ENCODE assay signal across 8 mouse cellular contexts in genomic region chr17:70751161-70751651, GRCm38 (mm10).
DNase-seq lines count a peak whose midpoint lies in the region; ATAC-seq and TF ChIP-seq lines count a peak whose summit lies in the region.

No protein-coding gene starts in this region.

- WGBS in embryonic facial prominence, embryonic 10.5 days = 3% methylated on average over 19 of the region's 19 CpGs
- 3% methylated on average over 19 of the region's 19 CpGs for WGBS in limb, embryonic 12.5 days
- WGBS in midbrain, postnatal 0 days = 13% methylated on average over 19 of the region's 19 CpGs

- peak overlapping the region; percentile 56 for H3K4me2 ChIP-seq in limb, embryonic 12.5 days
- peak overlapping the region; percentile 34 for H3K4me2 ChIP-seq in midbrain, postnatal 0 days (ENCODE audit: low read depth, low read length, poor library complexity, severe bottlenecking)

- peak overlapping the region; percentile 85 for H3K27ac ChIP-seq in embryonic facial prominence, embryonic 10.5 days (replicated peaks)
- peak overlapping the region; percentile 69 for H3K27ac ChIP-seq in limb, embryonic 12.5 days
- H3K27ac ChIP-seq in midbrain, postnatal 0 days (ENCODE audit: low read depth, low read length) = no peak overlapping the region

- DNase-seq in CD4-positive, CD25-positive, alpha-beta regulatory T cell, adult 2 months (ENCODE audit: low read depth, low spot score) = peak; percentile 37
- DNase-seq in embryonic facial prominence, embryonic 10.5 days (ENCODE audit: low spot score) = peak; percentile 70
- peak; percentile 63 for DNase-seq in heart, postnatal 4 days
- no peak for DNase-seq in midbrain, postnatal 0 days (ENCODE audit: low spot score)
- no peak for DNase-seq in layer of hippocampus, adult 18-20 months (ENCODE audit: low spot score in 2 of 2)
- DNase-seq in c-Kit-positive CD71-positive TER-119-positive erythroid progenitor cells, embryonic 14.5 days (ENCODE audit: low spot score) = no peak

- no peaks in the 10 kb centered on the region for H3K36me3 ChIP-seq in embryonic facial prominence, embryonic 10.5 days (replicated peaks)
- no peaks in the 10 kb centered on the region for H3K36me3 ChIP-seq in limb, embryonic 12.5 days
- H3K36me3 ChIP-seq in midbrain, postnatal 0 days (ENCODE audit: insufficient read depth, low read length) = no peaks in the 10 kb centered on the region

- peak overlapping the region; percentile 57 for H3K4me3 ChIP-seq in embryonic facial prominence, embryonic 10.5 days
- peak overlapping the region; percentile 39 for H3K4me3 ChIP-seq in limb, embryonic 12.5 days (replicated peaks)
- peak overlapping the region; percentile 13; the same call in 1 of the 2 replicates for H3K4me3 ChIP-seq in midbrain, postnatal 0 days (ENCODE audit: low read depth, low read length)

- peaks cover 33% of the 10 kb centered on the region for H3K27me3 ChIP-seq in embryonic facial prominence, embryonic 10.5 days (replicated peaks; ENCODE audit: low read depth, poor library complexity, severe bottlenecking)
- H3K27me3 ChIP-seq in limb, embryonic 12.5 days = no peaks in the 10 kb centered on the region
- peaks cover 29% of the 10 kb centered on the region; the same call in 1 of the 2 replicates for H3K27me3 ChIP-seq in midbrain, postnatal 0 days (ENCODE audit: insufficient read depth, low read length)

- peaks cover 83% of the 10 kb centered on the region for H3K4me1 ChIP-seq in embryonic facial prominence, embryonic 10.5 days
- peaks cover 51% of the 10 kb centered on the region for H3K4me1 ChIP-seq in limb, embryonic 12.5 days (replicated peaks)
- no peaks in the 10 kb centered on the region for H3K4me1 ChIP-seq in midbrain, postnatal 0 days (ENCODE audit: insufficient read depth, low read length)

- ATAC-seq in CD4-positive, CD25-positive, alpha-beta regulatory T cell, adult 4 months = no peak
- ATAC-seq in limb, embryonic 12.5 days (ENCODE audit: insufficient number of reproducible peaks, insufficient read depth, low FRiP score, low TSS enrichment, low read depth) = no peak
- ATAC-seq in midbrain, postnatal 0 days (ENCODE audit: low FRiP score) = no peak

- no peak for TF ChIP-seq CTCF in midbrain, postnatal 0 days (IDR thresholded peaks at IDR 0.05)

- H3K9ac ChIP-seq in limb, embryonic 12.5 days (replicated peaks) = peak overlapping the region; percentile 59; the same call in 1 of the 2 replicates
- no peak overlapping the region for H3K9ac ChIP-seq in midbrain, postnatal 0 days (replicated peaks; ENCODE audit: low read length, poor library complexity, severe bottlenecking)

- H3K9me3 ChIP-seq in embryonic facial prominence, embryonic 10.5 days = no peaks in the 10 kb centered on the region
- no peaks in the 10 kb centered on the region for H3K9me3 ChIP-seq in limb, embryonic 12.5 days
- no peaks in the 10 kb centered on the region for H3K9me3 ChIP-seq in midbrain, postnatal 0 days (ENCODE audit: low read length)

Comparison
In these comparisons a context has a peak if more than half of its experiments do, and no peak if none do; other contexts are left out.
1. DNase-seq: peak in CD4-positive, CD25-positive, alpha-beta regulatory T cell, adult 2 months (single experiment), embryonic facial prominence, embryonic 10.5 days (single experiment) and heart, postnatal 4 days (single experiment); none in midbrain, postnatal 0 days (single experiment), layer of hippocampus, adult 18-20 months (0 of 2) and c-Kit-positive CD71-positive TER-119-positive erythroid progenitor cells, embryonic 14.5 days (single experiment).
2. Peak in every context shown above with its lines, with median percentiles within 50 percentile points of each other: H3K4me3 ChIP-seq.